Mouse (Mus musculus) left cerebral cortex, adult 18-20 months (tissue): ENCODE measurements around the gene Slc16a10. TPM values are rescaled to one million over a fixed set of nuclear protein-coding genes. Genes with fewer than 3 reads are reported as not detected.
A peak's percentile ranks its signal among the peaks of the same experiment; 100 is the strongest.

Source experiments
- DNase-seq, 2 experiments: peaks; one replicate each; pipeline ENCODE4 v3.0.0; 2021 to 2022; ENCODE audit warnings: low spot score in 2 of 2, mixed read lengths in 1 of 2
- total RNA-seq, 2 experiments: library from RNA; stranded (reverse); gene quantifications; 2 replicates each; pipeline ENCODE4 v1.2.3; 2021

Gene Slc16a10
- total RNA-seq, 2 experiments from 2014 or later: 3.2 to 4.1 TPM

DNA sequence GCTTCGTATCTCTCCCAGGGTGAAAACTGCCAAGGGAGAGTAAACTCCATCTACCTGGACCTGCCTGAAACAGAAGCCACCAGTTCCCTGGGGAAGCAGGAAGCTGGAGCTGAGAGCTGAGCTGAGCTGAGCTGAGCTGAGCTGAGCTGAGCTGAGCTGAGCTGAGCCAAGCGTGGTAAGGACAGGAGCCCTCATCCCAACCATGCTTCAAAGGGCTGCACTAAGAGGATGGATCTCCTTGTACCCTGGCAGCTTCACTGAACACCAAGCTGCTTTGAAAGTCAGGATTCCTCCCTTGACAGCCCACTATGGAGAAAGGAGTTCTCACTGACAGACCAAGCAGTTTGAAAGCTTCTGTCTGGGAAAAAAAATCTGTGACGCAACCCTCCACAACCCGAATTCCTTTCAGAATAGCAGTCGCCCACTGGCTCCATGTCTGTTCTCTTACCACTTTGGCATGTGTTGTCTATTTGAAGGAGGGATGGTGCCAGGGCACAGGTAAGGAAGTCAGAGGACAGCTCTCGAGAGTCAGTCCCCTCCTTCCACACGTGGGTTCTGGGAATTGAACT, 28.5 kb downstream of the Slc16a10 start:
- no peak for DNase-seq

- DNase-seq: no peak
Measured at GRCm38 (mm10) chr10:40112256-40112655, 29.8 kb downstream of the Slc16a10 start.

DNA sequence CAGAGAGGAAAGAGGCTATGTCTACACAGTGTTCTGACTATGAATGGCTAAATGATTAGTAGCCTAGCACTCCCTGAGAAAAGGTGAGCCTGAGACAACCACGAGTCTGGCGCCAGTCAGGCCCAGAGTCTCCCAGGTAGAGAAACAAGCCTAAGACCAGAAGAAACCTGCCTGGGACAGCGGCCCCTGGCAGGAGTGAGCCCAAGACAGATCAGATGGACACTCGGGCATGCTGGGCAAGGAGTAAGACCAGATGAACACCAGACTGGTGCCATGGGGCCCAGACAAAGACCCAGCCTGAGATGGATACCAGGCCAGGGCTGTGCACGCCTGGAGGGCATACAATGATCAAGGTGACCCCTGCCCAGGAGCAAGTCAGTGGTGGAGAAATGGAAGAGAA, 32.5 kb downstream of the Slc16a10 start:
- DNase-seq: no peak

- DNase-seq: no peak
Measured at GRCm38 (mm10) chr10:40108992-40109391, 33.1 kb downstream of the Slc16a10 start.

DNA sequence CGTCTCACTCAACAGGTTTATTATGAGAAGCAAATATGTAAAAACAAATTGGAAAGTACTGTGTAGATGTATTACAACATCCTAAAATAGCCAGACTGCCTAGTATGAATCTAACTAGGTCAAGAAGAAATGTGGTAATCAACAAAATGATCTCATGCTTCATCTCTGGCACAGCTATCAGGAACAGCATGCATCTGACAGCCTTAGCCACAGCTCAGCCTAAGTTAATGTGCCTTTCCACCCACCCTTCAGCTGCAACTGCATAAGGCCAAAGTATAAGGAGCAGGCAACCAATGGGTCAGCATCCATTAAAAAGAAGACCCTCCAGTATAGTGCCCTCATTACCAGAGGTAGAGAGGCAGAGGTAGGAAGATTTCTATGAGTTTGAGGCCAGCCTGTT, 34.1 kb downstream of the Slc16a10 start:
- peak in 1 of 2 experiments; percentile 31 for DNase-seq

DNA sequence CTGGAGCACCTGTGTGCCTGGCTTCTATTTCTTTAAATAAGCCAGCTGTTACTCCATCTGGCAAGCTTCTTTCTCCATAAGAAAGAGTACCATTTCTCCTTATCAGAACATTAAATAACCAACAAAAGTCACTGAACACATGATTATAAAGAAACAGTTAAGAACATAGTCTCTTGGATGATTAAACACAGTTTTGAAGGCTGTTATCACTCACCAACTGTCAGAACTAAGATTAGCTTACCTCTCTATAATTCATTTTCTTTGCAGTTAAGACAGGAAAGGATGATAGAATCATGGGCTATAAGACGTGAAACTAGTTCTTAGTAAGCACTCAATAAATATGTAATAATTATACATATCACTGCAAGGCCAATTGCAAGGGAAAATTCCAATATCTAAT, 36.9 kb downstream of the Slc16a10 start:
- no peak for DNase-seq

DNA sequence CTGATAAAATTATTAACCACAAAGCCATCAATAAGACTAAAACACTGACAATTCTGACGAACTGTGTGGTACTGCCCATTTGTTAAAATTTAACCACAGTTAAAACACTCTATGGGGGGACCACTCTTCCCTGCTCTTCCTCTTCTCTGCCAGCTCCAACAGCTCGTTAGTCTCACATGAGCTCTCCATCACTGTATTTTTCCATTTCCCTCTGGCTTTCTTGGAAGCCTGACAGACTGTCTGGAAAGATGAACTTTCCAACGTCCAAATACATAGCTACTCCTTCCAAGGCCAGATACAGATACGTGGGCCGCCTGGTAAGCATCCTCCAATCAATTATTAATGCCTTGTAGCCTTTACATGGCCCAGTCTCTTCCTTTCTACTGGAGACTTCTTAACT, 38.3 kb downstream of the Slc16a10 start:
- no peak for DNase-seq

GRCm38 (mm10) chr10:40102986-40103385, 39.1 kb downstream of the Slc16a10 start:
- DNase-seq: no peak

DNA sequence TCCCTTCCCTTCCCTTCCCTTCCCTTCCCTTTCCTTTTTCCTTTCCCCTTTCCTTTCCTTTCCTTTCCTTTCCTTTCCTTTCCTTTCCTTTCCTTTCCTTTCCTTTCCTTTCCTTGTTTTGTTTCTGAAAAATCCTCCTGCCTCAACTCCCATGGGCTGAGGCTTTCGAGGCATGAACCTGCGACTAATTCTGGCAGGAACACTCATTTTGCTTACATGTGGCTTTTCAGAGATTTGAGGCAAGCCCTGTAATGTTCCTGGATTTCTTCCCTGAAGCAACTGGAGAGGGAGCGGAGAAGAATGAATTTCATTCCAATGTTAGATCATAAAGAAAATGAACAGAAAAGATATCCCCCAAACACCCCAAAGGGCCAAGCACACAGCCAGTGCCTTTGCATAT, 39.9 kb downstream of the Slc16a10 start:
- DNase-seq: no peak

DNA sequence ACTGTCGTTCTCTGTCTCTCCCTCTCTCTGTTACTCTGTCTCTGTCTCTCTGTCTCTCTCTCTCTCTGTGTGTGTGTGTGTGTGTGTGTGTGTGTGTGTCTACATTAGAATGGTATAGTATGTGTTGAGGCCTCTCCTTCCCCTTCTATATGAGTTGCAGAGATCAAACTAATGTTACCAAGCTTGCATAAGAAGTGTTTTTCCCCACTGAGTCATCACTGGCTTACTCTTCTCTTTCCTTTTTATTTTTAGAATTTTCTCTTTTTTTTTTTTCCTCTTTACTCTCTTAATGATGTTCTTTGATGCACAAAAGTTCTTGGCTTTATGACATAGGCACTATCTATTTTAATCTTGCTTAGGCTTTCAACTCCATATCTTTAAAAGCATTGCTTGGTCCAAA, 43.6 kb downstream of the Slc16a10 start:
- no peak for DNase-seq

GRCm38 (mm10) chr10:40097519-40097918, 44.5 kb downstream of the Slc16a10 start:
- DNase-seq: no peak

DNA sequence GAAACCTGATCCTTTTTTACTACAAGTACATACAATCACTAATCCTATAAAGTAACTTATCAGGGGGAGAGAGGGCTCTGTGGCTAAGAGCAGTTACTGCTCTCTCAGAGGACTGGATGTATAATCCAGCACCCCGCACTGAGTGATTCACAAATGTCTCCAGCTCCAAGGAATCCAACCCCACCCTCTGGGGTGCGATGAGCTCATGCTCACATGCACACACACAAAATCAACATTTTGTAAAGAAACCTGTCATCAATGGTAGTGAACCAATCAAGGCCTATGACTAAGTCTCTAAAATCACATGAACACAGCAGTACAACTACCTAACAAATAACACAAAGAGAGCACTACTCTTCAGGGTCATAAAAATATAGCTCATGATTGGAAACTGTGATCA, 47.3 kb downstream of the Slc16a10 start:
- no peak for DNase-seq

- no peak for DNase-seq
Measured at GRCm38 (mm10) chr10:40093526-40093925, 48.5 kb downstream of the Slc16a10 start.

- no peak for DNase-seq
Measured at GRCm38 (mm10) chr10:40091455-40091854, 50.6 kb downstream of the Slc16a10 start.

DNA sequence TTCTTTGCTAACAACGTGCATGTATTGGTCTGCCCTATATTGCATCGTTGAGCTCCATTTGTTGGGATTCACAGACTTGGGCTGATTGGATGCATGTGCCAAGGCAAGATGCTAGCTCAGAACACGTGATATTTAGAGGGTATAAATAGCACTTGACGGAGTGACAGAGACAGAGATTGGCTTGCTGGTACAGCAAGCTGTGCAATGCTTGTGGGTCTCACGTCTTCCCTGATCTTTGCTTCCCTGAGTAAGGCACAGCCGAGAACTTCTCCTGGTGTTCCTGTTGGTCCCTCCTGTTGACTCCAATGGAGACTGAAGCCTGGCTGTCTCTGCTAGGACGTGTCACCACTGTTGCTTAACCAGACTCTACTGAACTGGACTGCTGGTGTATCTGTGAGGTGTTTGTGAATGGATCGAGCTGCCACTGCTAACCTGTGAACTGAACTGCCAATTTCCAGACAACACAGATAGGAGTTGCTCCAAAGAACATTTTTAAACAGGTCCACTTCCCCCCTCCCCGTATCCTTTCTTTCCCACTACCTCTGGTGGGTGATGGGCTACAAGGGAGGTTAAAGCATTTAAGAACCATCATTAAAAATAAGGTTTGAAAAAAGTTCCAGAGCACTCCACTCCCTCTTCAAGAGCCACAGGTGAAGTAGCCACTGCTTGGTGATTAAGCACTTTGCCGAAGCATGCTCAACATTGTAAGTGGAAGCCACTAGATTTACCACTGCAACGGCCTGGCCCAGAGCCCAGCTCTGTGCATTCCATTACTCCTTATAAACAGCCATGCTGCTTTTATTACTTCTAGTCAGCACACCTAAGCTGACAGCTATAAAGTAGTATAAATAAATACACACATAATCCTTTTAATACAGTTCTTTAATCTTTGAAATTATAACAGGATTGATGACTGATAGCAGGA, 51.3 kb downstream of the Slc16a10 start:
- DNase-seq: no peak

GRCm38 (mm10) chr10:40084332-40085093, 57.5 kb downstream of the Slc16a10 start:
- DNase-seq: peak in 1 of 2 experiments; percentile 28

GRCm38 (mm10) chr10:40083556-40083955, 58.5 kb downstream of the Slc16a10 start:
- no peak for DNase-seq

- no peak for DNase-seq
Measured at GRCm38 (mm10) chr10:40082668-40083067, 59.4 kb downstream of the Slc16a10 start.

DNA sequence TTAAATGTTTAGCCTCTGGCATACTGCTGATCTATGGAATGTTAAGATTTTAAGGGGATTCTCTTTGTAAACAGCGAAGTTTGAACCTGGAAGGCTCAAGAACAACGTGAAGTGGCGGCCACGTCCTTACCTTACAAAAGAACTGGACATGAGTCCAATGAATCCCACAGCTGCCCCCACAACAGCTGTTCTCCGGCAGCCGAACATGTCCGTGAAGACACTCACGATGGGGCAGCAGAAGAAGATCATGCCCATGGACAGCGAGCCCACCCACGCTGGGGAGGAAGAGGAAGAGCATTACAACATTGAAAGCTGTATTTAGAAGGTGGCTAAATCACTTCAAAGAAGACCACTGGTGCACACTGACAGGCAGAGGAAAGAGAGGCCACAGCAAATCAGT, 61.5 kb downstream of the Slc16a10 start:
- no peak for DNase-seq

DNA sequence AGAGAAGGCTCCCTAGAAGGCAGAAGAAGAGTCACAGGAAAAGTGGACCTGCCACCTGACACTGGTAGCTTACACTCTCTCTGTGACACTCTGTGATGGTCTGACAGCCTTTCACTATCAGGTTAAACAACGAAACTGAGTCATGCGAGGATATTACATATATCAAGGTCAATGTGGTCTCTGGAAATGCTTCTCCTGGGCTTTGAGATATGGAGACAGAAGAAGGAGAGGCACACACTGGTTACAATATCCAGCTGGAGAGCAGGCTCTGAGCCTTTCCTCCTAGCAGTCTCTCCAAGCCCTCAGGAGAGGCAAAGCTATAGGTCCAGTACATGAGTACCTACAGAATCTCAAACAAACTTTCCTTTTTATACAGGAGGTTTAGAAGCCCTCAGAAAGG, 62.8 kb downstream of the Slc16a10 start:
- no peak for DNase-seq

- DNase-seq: no peak
Measured at GRCm38 (mm10) chr10:40077960-40078353, 64.1 kb downstream of the Slc16a10 start.
